Mouse (Mus musculus) midbrain, embryonic 11.5 days (tissue): Measurements from ENCODE around the gene Lgals2. TPM values are rescaled to one million over a fixed set of nuclear protein-coding genes. Genes with fewer than 3 reads are reported as not detected.

Experiments used
- ATAC-seq: fragments of 200-750 bp; cut with Nextera tagmentation; 2 replicates; pipeline ENCODE4 v1.8.0; 2017; ENCODE audit warnings: moderate TSS enrichment, moderate library complexity; ENCODE audit not compliant: low FRiP score
- DNase-seq: peaks from one replicate; pipeline ENCODE4 v3.0.0; 2015; ENCODE audit warnings: low spot score; ENCODE audit errors: missing footprints
- H3K27ac ChIP-seq: fragments of 300-500 bp; sonication (generic); 2 replicates; pipeline ENCODE4 v1.5.1; 2014; ENCODE audit warnings: low read depth, low read length
- H3K27me3 ChIP-seq: fragments of 300-500 bp; sonication (generic); 2 replicates; pipeline ENCODE4 v1.6.1; 2014; ENCODE audit warnings: mild to moderate bottlenecking, low read length, moderate library complexity, mixed read lengths; ENCODE audit not compliant: control insufficient read depth, insufficient read depth
- H3K36me3 ChIP-seq: fragments of 300-500 bp; sonication (generic); 2 replicates; pipeline ENCODE4 v1.6.1; 2014; ENCODE audit warnings: mild to moderate bottlenecking, low read length, moderate library complexity, mixed read lengths; ENCODE audit not compliant: control insufficient read depth, insufficient read depth
- H3K4me1 ChIP-seq: fragments of 300-500 bp; sonication (generic); 2 replicates; pipeline ENCODE4 v1.6.1; 2014; ENCODE audit warnings: low read length; ENCODE audit not compliant: control insufficient read depth, insufficient read depth
- H3K4me2 ChIP-seq: fragments of 300-500 bp; sonication (generic); 2 replicates; pipeline ENCODE4 v1.6.1; 2014; ENCODE audit warnings: mild to moderate bottlenecking, moderate library complexity
- H3K4me3 ChIP-seq: fragments of 300-500 bp; sonication (generic); 2 replicates; pipeline ENCODE4 v1.5.1; 2014; ENCODE audit warnings: low read depth, low read length
- H3K9ac ChIP-seq: fragments of 300-500 bp; sonication (generic); 2 replicates; pipeline ENCODE4 v1.6.1; 2014; ENCODE audit warnings: low read length
- H3K9me3 ChIP-seq: fragments of 300-500 bp; sonication (generic); 2 replicates; pipeline ENCODE4 v1.6.1; 2016; ENCODE audit warnings: low read length; ENCODE audit not compliant: control insufficient read depth
- WGBS: fragments of 180-500 bp; shearing (Covaris S2); extraction: QIAGEN DNeasy Blood & Tissue Kit; methylation state at CpG from one replicate; pipeline ENCODE4 v1.1.7; 2014; 5-methylcytosine and 5-hydroxymethylcytosine counted together
- polyA plus RNA-seq: library from polyadenylated mRNA; unstranded; fragments of >200 nt; fragmentation: Nextera tagmentation; extraction: Ambion mirVana; gene quantifications from 2 replicates; pipeline ENCODE4 v1.2.1, GENCODE M21; 2014

The Lgals2 gene
- polyA plus RNA-seq, 1 experiment from 2014 or later: not detected

DNA sequence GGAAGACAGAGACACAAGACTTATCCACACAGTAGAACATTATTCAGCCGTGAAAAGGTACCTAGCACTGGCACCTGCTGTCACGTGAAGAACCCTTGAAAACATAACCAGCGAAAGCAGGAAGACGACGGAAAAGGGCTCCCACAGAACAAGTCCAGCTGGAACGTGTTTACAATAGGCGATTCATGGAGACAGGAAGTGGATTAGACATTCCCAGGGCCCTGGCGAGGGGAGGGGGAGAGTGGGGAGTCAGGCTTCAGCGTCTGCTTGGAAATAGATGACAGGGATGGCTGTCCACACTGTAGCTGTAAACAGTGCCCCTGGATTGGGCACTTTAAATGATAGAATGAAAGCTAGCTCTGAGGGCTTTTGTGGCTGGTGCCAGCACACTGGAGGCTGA lies 13.1 kb upstream of the Lgals2 start:
- no peak overlapping the region for H3K4me3 ChIP-seq
- ATAC-seq: peak; percentile 42; the same call in 1 of the 2 replicates

DNA sequence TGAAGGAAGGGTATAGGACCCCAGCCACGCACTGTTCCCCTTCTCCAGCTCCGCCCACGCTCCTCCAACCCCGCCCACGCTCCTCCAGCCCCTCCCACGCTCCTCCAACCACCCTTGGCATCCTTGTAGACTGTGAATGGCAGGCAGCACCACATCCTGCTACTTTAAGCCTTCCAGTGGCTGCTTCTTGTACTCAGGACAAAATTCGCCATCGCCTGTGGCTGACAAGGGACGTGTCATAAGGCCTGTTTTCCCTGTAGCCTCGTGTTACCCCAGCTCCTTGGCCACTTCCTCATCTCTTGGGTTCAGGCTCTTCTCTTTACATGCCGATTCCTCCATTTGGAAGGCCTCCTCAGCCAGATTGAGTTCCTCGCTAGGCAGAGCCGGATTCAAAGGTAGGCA lies 8.5 kb upstream of the Lgals2 start:
- H3K36me3 ChIP-seq: no peaks in the 10 kb centered on the region
- DNase-seq: no peak
- no peaks in the 10 kb centered on the region for H3K27me3 ChIP-seq
- WGBS: 41% methylated on average over 13 of the region's 13 CpGs
- peaks cover 8% of the 10 kb centered on the region; the same call in 1 of the 2 replicates for H3K4me1 ChIP-seq
- ATAC-seq: no peak
- H3K9ac ChIP-seq: no peak overlapping the region
- H3K9me3 ChIP-seq: no peaks in the 10 kb centered on the region
- H3K4me3 ChIP-seq: no peak overlapping the region
- no peak overlapping the region for H3K27ac ChIP-seq
- H3K4me2 ChIP-seq: no peak overlapping the region

More for the DNA sequence above, 13.1 kb upstream of the Lgals2 start:
- WGBS: 38% methylated on average over 9 of the region's 9 CpGs
- peak overlapping the region; percentile 7 for H3K27ac ChIP-seq
- H3K9me3 ChIP-seq: no peaks in the 10 kb centered on the region
- no peak overlapping the region for H3K4me2 ChIP-seq
- peaks cover 8% of the 10 kb centered on the region; the same call in 1 of the 2 replicates for H3K4me1 ChIP-seq
- no peaks in the 10 kb centered on the region for H3K27me3 ChIP-seq
- DNase-seq: peak; percentile 88
- no peaks in the 10 kb centered on the region for H3K36me3 ChIP-seq
- H3K9ac ChIP-seq: no peak overlapping the region

DNA sequence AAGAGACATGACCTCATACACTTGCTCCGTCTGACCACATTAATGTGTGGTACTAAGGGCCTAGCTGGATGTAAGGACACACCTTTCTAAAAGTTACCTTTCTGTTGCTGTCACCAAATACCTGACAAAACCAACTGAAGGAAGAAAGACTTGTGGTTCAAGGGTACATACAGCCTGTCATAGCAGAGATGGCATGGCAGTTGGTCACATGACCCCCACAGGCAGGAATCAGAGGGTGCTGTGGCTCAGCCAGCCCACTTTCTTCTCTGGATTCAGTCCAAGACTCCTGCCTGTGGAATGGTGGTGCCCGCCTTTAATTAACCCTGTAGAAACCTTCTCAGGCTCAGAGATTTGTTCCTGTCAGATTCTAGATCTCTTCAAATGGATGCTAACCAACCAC lies 7.8 kb upstream of the Lgals2 start:
- no peak overlapping the region for H3K4me3 ChIP-seq
- H3K4me2 ChIP-seq: no peak overlapping the region
- ATAC-seq (no peak), DNase-seq (no peak)
- peaks cover under 1% of the 10 kb centered on the region; the same call in 1 of the 2 replicates for H3K4me1 ChIP-seq
- H3K27ac ChIP-seq: no peak overlapping the region
- no peaks in the 10 kb centered on the region for H3K9me3 ChIP-seq
- H3K36me3 ChIP-seq: no peaks in the 10 kb centered on the region
- no peaks in the 10 kb centered on the region for H3K27me3 ChIP-seq
- WGBS: 85% methylated on average over 2 of the region's 2 CpGs
- H3K9ac ChIP-seq: no peak overlapping the region

DNA sequence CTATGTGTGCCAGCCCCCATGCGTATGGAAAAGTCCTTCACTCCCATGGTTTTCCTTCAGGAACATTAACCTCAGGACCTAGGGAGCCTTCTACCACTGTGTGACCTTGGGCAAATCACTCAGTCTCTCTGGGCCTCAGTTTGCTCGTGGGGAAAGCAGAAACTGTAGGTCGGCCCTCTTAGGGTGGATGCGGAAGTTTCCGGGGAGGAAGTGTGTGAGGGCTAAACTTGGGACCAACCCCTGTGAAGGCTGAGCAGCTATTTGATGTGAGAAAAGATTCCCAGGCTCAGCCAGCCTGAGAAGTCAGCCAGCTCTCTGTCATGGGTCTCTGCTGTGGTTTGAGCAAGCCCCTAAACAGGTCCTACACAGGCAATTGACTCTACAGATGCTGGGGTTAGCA lies 7.0 kb upstream of the Lgals2 start:
- no peaks in the 10 kb centered on the region for H3K27me3 ChIP-seq
- ATAC-seq (no peak), DNase-seq (no peak)
- H3K4me1 ChIP-seq: no peaks in the 10 kb centered on the region
- no peak overlapping the region for H3K4me2 ChIP-seq
- H3K36me3 ChIP-seq: no peaks in the 10 kb centered on the region
- no peak overlapping the region for H3K27ac ChIP-seq
- H3K9me3 ChIP-seq: no peaks in the 10 kb centered on the region
- no peak overlapping the region for H3K9ac ChIP-seq
- WGBS: 86% methylated on average over 5 of the region's 5 CpGs
- H3K4me3 ChIP-seq: no peak overlapping the region

DNA sequence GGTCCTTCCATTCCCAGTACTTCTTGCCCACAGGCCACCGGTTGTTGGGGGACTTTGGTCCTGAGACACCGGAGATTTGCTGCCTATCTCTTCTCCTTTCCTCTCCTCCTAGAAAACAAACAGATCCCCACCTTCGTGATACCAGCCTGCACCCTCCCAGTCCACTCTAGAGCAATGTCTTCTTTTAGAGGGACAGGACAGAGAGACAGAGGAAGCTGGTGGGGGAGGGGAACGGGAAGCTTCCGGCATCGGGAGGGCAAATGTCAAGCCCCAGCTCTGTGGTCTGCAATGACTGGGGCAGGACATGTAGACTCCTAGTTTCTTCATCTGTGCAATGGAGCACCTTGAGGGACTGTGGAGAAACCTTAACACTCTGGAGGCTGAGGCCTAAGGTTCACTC lies 4.4 kb upstream of the Lgals2 start:
- ATAC-seq (no peak), DNase-seq (no peak)
- Histone ChIP-seq H3K36me3 (no peaks in the 10 kb centered on the region), H3K9ac (no peak overlapping the region), H3K9me3 (no peaks in the 10 kb centered on the region), H3K4me2 (no peak overlapping the region), H3K27me3 (no peaks in the 10 kb centered on the region; the same call in 1 of the 2 replicates), H3K4me1 (no peaks in the 10 kb centered on the region), H3K4me3 (no peak overlapping the region), H3K27ac (no peak overlapping the region)
- 79% methylated on average over 6 of the region's 6 CpGs for WGBS

DNA sequence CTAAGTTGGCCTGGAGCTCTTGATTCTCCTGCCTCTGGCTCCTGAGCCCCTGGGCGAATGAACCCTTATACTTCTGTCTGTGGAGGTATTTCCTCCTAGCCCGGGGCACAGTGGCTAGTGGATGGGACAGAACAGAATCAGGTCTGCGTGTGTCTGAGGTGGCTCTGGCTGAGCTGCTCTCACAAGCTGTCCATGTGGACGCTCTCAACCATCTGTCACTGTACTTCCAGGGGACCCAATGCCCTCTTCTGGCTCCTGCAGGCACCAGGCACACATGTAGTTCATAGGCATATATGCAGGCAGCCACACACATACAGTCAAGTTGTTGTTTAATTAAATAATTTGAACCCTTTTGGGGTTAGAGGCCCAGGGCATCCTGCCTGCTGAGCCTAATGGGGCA lies 4.0 kb upstream of the Lgals2 start:
- DNase-seq (no peak), ATAC-seq (no peak)
- Histone ChIP-seq H3K27ac (no peak overlapping the region), H3K9me3 (no peaks in the 10 kb centered on the region), H3K9ac (no peak overlapping the region), H3K27me3 (no peaks in the 10 kb centered on the region; the same call in 1 of the 2 replicates), H3K36me3 (no peaks in the 10 kb centered on the region), H3K4me2 (no peak overlapping the region), H3K4me3 (no peak overlapping the region), H3K4me1 (no peaks in the 10 kb centered on the region)
- WGBS: 80% methylated on average over 4 of the region's 4 CpGs

DNA sequence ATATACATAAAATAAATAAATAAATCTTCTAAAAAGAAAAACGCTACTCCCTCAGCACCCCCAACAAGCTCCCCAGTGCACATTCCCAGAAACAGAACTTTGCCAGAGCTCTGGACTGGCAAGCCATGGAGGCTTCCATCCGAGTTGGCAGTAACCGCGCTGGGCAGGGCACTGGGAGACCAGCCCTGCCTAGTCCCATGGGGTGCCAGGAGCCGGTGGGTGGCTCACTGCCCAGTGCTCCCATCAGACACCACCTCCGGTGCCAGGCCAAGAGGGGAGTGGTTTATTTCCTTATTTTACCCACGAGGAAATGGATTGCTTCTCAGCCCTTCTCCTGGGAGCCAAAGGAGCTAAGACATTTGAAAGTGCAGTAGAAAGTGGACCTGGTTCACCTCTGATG lies 1.7 kb upstream of the Lgals2 start:
- no peaks in the 10 kb centered on the region for H3K4me1 ChIP-seq
- no peak for ATAC-seq

DNA sequence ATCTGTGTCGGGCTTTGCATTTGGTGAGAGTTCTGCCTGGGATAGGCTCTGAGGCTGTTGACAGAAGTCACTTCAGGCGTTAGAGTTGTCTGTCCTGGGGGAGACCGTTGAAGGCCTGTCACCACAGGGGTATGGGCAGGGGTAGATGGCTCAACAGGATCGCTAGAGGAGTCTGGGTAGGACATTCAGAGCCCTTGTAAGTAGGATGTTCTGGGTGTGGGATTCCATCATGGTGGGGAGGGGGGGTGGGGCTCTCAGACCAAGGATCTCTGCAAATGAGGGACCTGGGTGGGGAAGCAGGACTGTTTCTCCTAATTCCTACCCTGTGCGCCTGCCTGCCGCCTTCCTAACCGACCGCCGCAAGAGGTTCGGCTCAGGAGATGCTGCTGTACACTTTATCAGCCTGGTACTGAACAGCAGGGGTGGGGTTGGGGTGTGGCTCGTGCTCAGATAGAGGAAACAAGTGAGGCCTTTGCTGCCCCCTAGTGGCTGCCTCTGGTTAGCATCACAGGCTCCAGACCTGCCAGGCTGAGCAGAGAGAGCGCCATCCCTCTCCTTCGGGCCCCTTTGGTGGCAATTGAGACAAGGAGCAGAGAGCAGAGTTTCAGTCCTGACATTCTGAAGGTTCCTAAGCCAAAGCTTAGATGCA lies 3.7 kb downstream of the Lgals2 start:
- no peaks in the 10 kb centered on the region for H3K9me3 ChIP-seq
- no peak overlapping the region for H3K9ac ChIP-seq
- no peak overlapping the region for H3K4me2 ChIP-seq
- ATAC-seq: peak; percentile 71
- H3K4me3 ChIP-seq: no peak overlapping the region
- no peaks in the 10 kb centered on the region for H3K36me3 ChIP-seq
- 16% methylated on average over 13 of the region's 13 CpGs for WGBS
- DNase-seq: peak; percentile 99
- no peaks in the 10 kb centered on the region; the same call in 1 of the 2 replicates for H3K27me3 ChIP-seq
- no peaks in the 10 kb centered on the region for H3K4me1 ChIP-seq
- H3K27ac ChIP-seq: no peak overlapping the region

More for the DNA sequence above, 1.7 kb upstream of the Lgals2 start:
- no peak for DNase-seq
- WGBS: 88% methylated on average over 7 of the region's 7 CpGs
- H3K36me3 ChIP-seq: no peaks in the 10 kb centered on the region
- no peak overlapping the region for H3K4me3 ChIP-seq
- no peak overlapping the region for H3K9ac ChIP-seq
- H3K27ac ChIP-seq: no peak overlapping the region
- no peaks in the 10 kb centered on the region; the same call in 1 of the 2 replicates for H3K27me3 ChIP-seq
- H3K9me3 ChIP-seq: no peaks in the 10 kb centered on the region
- H3K4me2 ChIP-seq: no peak overlapping the region

DNA sequence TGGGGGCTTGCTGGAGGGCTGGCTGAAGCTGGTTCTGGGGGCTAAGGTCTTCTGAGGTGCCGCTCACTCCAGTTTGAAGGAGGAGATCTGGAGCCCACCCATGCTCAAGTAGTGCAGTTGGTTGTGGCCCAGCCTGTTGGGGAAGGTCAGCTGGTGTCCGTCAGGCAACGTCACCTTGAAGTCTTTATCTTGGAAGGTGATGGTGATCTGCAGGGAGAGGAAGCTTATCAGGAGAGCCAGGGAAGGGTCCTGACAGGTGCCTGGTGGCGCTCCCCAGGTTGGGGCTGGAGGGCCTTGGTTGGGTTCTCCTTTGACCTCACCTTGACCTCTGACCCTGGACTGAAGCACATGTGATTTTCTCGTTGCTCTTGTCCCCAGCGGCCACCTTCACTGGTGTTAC lies 4.4 kb downstream of the Lgals2 start:
- Histone ChIP-seq H3K36me3 (no peaks in the 10 kb centered on the region), H3K9me3 (no peaks in the 10 kb centered on the region), H3K9ac (no peak overlapping the region), H3K4me2 (no peak overlapping the region), H3K4me3 (no peak overlapping the region), H3K4me1 (no peaks in the 10 kb centered on the region), H3K27ac (no peak overlapping the region), H3K27me3 (no peaks in the 10 kb centered on the region)
- ATAC-seq: no peak
- 73% methylated on average over 6 of the region's 6 CpGs for WGBS
- DNase-seq: no peak
